ENCODE assay signal across 19 mouse cellular contexts in genomic region chr15:90616116-90616798, GRCm38 (mm10).
DNase-seq lines count a peak whose midpoint lies in the region; ATAC-seq and TF ChIP-seq lines count a peak whose summit lies in the region.
"Had no signal": no experiment of that assay in that cellular context is flagged by ENCODE, and none has a peak within 500 bp of the region (broad histone marks: within the 10 kb centered on the region; RNA-seq: fewer than 3 reads in every experiment).

No protein-coding gene starts in this region.

- WGBS in heart, embryonic 12.5 days: 28% methylated on average over 8 of the region's 8 CpGs
- WGBS in kidney, postnatal 0 days: 55% methylated on average over 8 of the region's 8 CpGs
- 61% methylated on average over 8 of the region's 8 CpGs for WGBS in kidney, embryonic 16.5 days
- WGBS in intestine, embryonic 16.5 days: 46% methylated on average over 8 of the region's 8 CpGs
- 83% methylated on average over 8 of the region's 8 CpGs for WGBS in forebrain, embryonic 12.5 days
- 76% methylated on average over 8 of the region's 8 CpGs for WGBS in midbrain, embryonic 16.5 days

- no peaks in the 10 kb centered on the region for H3K36me3 ChIP-seq in heart, embryonic 12.5 days
- no peaks in the 10 kb centered on the region for H3K36me3 ChIP-seq in kidney, postnatal 0 days (ENCODE audit: insufficient read depth, low read length)
- no peaks in the 10 kb centered on the region for H3K36me3 ChIP-seq in kidney, embryonic 16.5 days (ENCODE audit: insufficient read depth, low read length)
- no peaks in the 10 kb centered on the region for H3K36me3 ChIP-seq in intestine, embryonic 16.5 days (ENCODE audit: control insufficient read depth, insufficient read depth, low read length)
- no peaks in the 10 kb centered on the region for H3K36me3 ChIP-seq in forebrain, embryonic 12.5 days (replicated peaks)
- H3K36me3 ChIP-seq in midbrain, embryonic 16.5 days (ENCODE audit: control insufficient read depth, insufficient read depth, low read length): no peaks in the 10 kb centered on the region
- H3K36me3 ChIP-seq: embryonic facial prominence, embryonic 12.5 days; G1E; hindbrain, embryonic 10.5 days; liver, embryonic 12.5 days; midbrain, embryonic 13.5 days; neural tube, embryonic 12.5 days; stomach, embryonic 15.5 days had no signal

- peaks cover 12% of the 10 kb centered on the region; the same call in 1 of the 2 replicates for H3K4me1 ChIP-seq in heart, embryonic 12.5 days (replicated peaks)
- H3K4me1 ChIP-seq in kidney, postnatal 0 days (replicated peaks; ENCODE audit: insufficient read depth, low read length): no peaks in the 10 kb centered on the region
- no peaks in the 10 kb centered on the region for H3K4me1 ChIP-seq in kidney, embryonic 16.5 days (ENCODE audit: insufficient read depth, low read length)
- 0 out of 2 replicates have a peak, but pooled peaks cover 2% of the 10 kb centered on the region for H3K4me1 ChIP-seq in intestine, embryonic 16.5 days (ENCODE audit: control insufficient read depth, insufficient read depth, low read length)
- no peaks in the 10 kb centered on the region for H3K4me1 ChIP-seq in forebrain, embryonic 12.5 days
- H3K4me1 ChIP-seq in midbrain, embryonic 16.5 days (ENCODE audit: control insufficient read depth, insufficient read depth, low read length): no peaks in the 10 kb centered on the region
- H3K4me1 ChIP-seq: forebrain, embryonic 13.5 days; hindbrain, embryonic 10.5 days; liver, embryonic 12.5 days; midbrain, embryonic 13.5 days; neural tube, embryonic 12.5 days; stomach, embryonic 15.5 days had no signal

- TF ChIP-seq CTCF in kidney, postnatal 0 days (IDR thresholded peaks at IDR 0.05; ENCODE audit: low read depth): no peak

- H3K9me3 ChIP-seq in heart, embryonic 12.5 days (replicated peaks): no peaks in the 10 kb centered on the region
- H3K9me3 ChIP-seq in kidney, postnatal 0 days (replicated peaks; ENCODE audit: low read length): no peaks in the 10 kb centered on the region
- no peaks in the 10 kb centered on the region for H3K9me3 ChIP-seq in kidney, embryonic 16.5 days (ENCODE audit: low read length)
- H3K9me3 ChIP-seq in intestine, embryonic 16.5 days (ENCODE audit: control insufficient read depth, low read length): no peaks in the 10 kb centered on the region
- no peaks in the 10 kb centered on the region for H3K9me3 ChIP-seq in forebrain, embryonic 12.5 days
- no peaks in the 10 kb centered on the region for H3K9me3 ChIP-seq in midbrain, embryonic 16.5 days (replicated peaks; ENCODE audit: control insufficient read depth, low read length, poor library complexity, severe bottlenecking)
- H3K9me3 ChIP-seq: embryonic facial prominence, embryonic 12.5 days; forebrain, embryonic 13.5 days; hindbrain, embryonic 10.5 days; liver, embryonic 12.5 days; midbrain, embryonic 13.5 days; neural tube, embryonic 12.5 days; stomach, embryonic 15.5 days had no signal

- H3K9ac ChIP-seq in heart, embryonic 12.5 days: no peak overlapping the region
- H3K9ac ChIP-seq in kidney, postnatal 0 days (ENCODE audit: low read depth, low read length): no peak overlapping the region
- no peak overlapping the region for H3K9ac ChIP-seq in kidney, embryonic 16.5 days (replicated peaks; ENCODE audit: low read length)
- no peak overlapping the region for H3K9ac ChIP-seq in intestine, embryonic 16.5 days (ENCODE audit: low read depth, low read length)
- no peak overlapping the region for H3K9ac ChIP-seq in forebrain, embryonic 12.5 days
- no peak overlapping the region for H3K9ac ChIP-seq in midbrain, embryonic 16.5 days (ENCODE audit: low read depth, low read length)
- H3K9ac ChIP-seq: embryonic facial prominence, embryonic 12.5 days; forebrain, embryonic 13.5 days; liver, embryonic 12.5 days; midbrain, embryonic 13.5 days; neural tube, embryonic 12.5 days; stomach, embryonic 15.5 days had no signal

- H3K27ac ChIP-seq in heart, embryonic 12.5 days (ENCODE audit: poor library complexity, severe bottlenecking): no peak overlapping the region
- no peak overlapping the region for H3K27ac ChIP-seq in kidney, postnatal 0 days
- H3K27ac ChIP-seq in kidney, embryonic 16.5 days (ENCODE audit: low read length): no peak overlapping the region
- H3K27ac ChIP-seq in intestine, embryonic 16.5 days (ENCODE audit: low read length): no peak overlapping the region
- no peak overlapping the region for H3K27ac ChIP-seq in forebrain, embryonic 12.5 days
- no peak overlapping the region for H3K27ac ChIP-seq in midbrain, embryonic 16.5 days (ENCODE audit: low read length)
- H3K27ac ChIP-seq: embryonic facial prominence, embryonic 12.5 days; forebrain, embryonic 13.5 days; hindbrain, embryonic 10.5 days; liver, embryonic 12.5 days; midbrain, embryonic 13.5 days; neural tube, embryonic 12.5 days; stomach, embryonic 15.5 days had no signal

- peak; percentile 57 for ATAC-seq in heart, embryonic 12.5 days (ENCODE audit: insufficient number of reproducible peaks, low FRiP score)
- no peak; the same call in 1 of the 2 replicates for ATAC-seq in kidney, postnatal 0 days (replicated peaks; ENCODE audit: low FRiP score, low read depth)
- ATAC-seq in kidney, embryonic 16.5 days (ENCODE audit: low FRiP score, low TSS enrichment): no peak
- peak; percentile 46; the same call in 1 of the 2 replicates for ATAC-seq in intestine, embryonic 16.5 days
- ATAC-seq in forebrain, embryonic 12.5 days (ENCODE audit: low FRiP score): no peak
- no peak for ATAC-seq in midbrain, embryonic 16.5 days
- ATAC-seq: forebrain, embryonic 13.5 days; inflammation-experienced regulatory T-cells, adult 6 months; liver, embryonic 12.5 days; midbrain, embryonic 13.5 days had no signal

- peak overlapping the region; percentile 51 for H3K4me2 ChIP-seq in heart, embryonic 12.5 days
- H3K4me2 ChIP-seq in kidney, postnatal 0 days (ENCODE audit: low read length): no peak overlapping the region
- H3K4me2 ChIP-seq in kidney, embryonic 16.5 days (replicated peaks; ENCODE audit: low read depth, low read length): no peak overlapping the region
- no peak overlapping the region for H3K4me2 ChIP-seq in intestine, embryonic 16.5 days (ENCODE audit: low read depth, low read length)
- no peak overlapping the region for H3K4me2 ChIP-seq in forebrain, embryonic 12.5 days
- H3K4me2 ChIP-seq in midbrain, embryonic 16.5 days (ENCODE audit: low read length): no peak overlapping the region
- H3K4me2 ChIP-seq: embryonic facial prominence, embryonic 12.5 days; forebrain, embryonic 13.5 days; liver, embryonic 12.5 days; midbrain, embryonic 13.5 days; neural tube, embryonic 12.5 days; stomach, embryonic 15.5 days had no signal

- H3K4me3 ChIP-seq in heart, embryonic 12.5 days: peak overlapping the region; percentile 9; the same call in 1 of the 2 replicates
- no peak overlapping the region for H3K4me3 ChIP-seq in kidney, postnatal 0 days (replicated peaks; ENCODE audit: low read depth, low read length)
- H3K4me3 ChIP-seq in kidney, embryonic 16.5 days (ENCODE audit: low read length): no peak overlapping the region
- H3K4me3 ChIP-seq in intestine, embryonic 16.5 days (ENCODE audit: low read length): no peak overlapping the region
- H3K4me3 ChIP-seq in forebrain, embryonic 12.5 days (replicated peaks): no peak overlapping the region
- H3K4me3 ChIP-seq in midbrain, embryonic 16.5 days (ENCODE audit: low read depth, low read length): no peak overlapping the region
- H3K4me3 ChIP-seq: embryonic facial prominence, embryonic 12.5 days; forebrain, embryonic 13.5 days; hindbrain, embryonic 10.5 days; liver, embryonic 12.5 days; midbrain, embryonic 13.5 days; neural tube, embryonic 12.5 days; stomach, embryonic 15.5 days had no signal

- no peaks in the 10 kb centered on the region for H3K27me3 ChIP-seq in heart, embryonic 12.5 days (replicated peaks)
- H3K27me3 ChIP-seq in kidney, postnatal 0 days (ENCODE audit: insufficient read depth, low read length): no peaks in the 10 kb centered on the region
- no peaks in the 10 kb centered on the region for H3K27me3 ChIP-seq in kidney, embryonic 16.5 days (ENCODE audit: insufficient read depth, low read length)
- H3K27me3 ChIP-seq in intestine, embryonic 16.5 days (replicated peaks; ENCODE audit: control insufficient read depth, insufficient read depth, low read length): no peaks in the 10 kb centered on the region
- H3K27me3 ChIP-seq in forebrain, embryonic 12.5 days: no peaks in the 10 kb centered on the region
- no peaks in the 10 kb centered on the region for H3K27me3 ChIP-seq in midbrain, embryonic 16.5 days (ENCODE audit: control insufficient read depth, insufficient read depth, low read depth, low read length)
- H3K27me3 ChIP-seq: embryonic facial prominence, embryonic 12.5 days; forebrain, embryonic 13.5 days; liver, embryonic 12.5 days; midbrain, embryonic 13.5 days; neural tube, embryonic 12.5 days; stomach, embryonic 15.5 days had no signal

- DNase-seq in heart, adult 11 months: no peak
- DNase-seq in kidney, postnatal 0 days (ENCODE audit: low spot score): peak; percentile 10
- peak; percentile 35 for DNase-seq in Muller cell, postnatal 12 days (ENCODE audit: inconsistent ontology term)
- DNase-seq: adrenal gland, postnatal 36 days; layer of hippocampus, adult 9-11 months had no signal

Comparison
In these comparisons a context has a peak if more than half of its experiments do, and no peak if none do; other contexts are left out.
1. ATAC-seq: peak in heart, embryonic 12.5 days (single experiment) and intestine, embryonic 16.5 days (single experiment); none in kidney, postnatal 0 days (single experiment), kidney, embryonic 16.5 days (single experiment), forebrain, embryonic 12.5 days (single experiment) and midbrain, embryonic 16.5 days (single experiment).